Mouse (Mus musculus) forebrain, embryonic 12.5 days (tissue): ENCODE measurements around the gene Prom1. TPM values are rescaled to one million over a fixed set of nuclear protein-coding genes. Genes with fewer than 3 reads are reported as not detected.

Experiments
- ATAC-seq: fragments of 200-750 bp; cut with Nextera tagmentation; 2 replicates; pipeline ENCODE4 v1.8.0; 2017; ENCODE audit warnings: moderate TSS enrichment; ENCODE audit not compliant: low FRiP score
- H3K27ac ChIP-seq: fragments of 300-500 bp; sonication (generic); 2 replicates; pipeline ENCODE4 v1.5.1; 2016; ENCODE audit warnings: mild to moderate bottlenecking
- H3K27me3 ChIP-seq: fragments of 300-500 bp; sonication (generic); 2 replicates; pipeline ENCODE4 v1.6.1; 2016; ENCODE audit warnings: mild to moderate bottlenecking
- H3K36me3 ChIP-seq: fragments of 300-500 bp; sonication (generic); replicated peaks from 2 replicates; pipeline ENCODE4 v1.6.1; 2016; ENCODE audit warnings: mild to moderate bottlenecking
- H3K4me1 ChIP-seq: fragments of 300-500 bp; sonication (generic); 2 replicates; pipeline ENCODE4 v1.6.1; 2016
- H3K4me2 ChIP-seq: fragments of 300-500 bp; sonication (generic); 2 replicates; pipeline ENCODE4 v1.6.1; 2016; ENCODE audit warnings: mild to moderate bottlenecking, moderate library complexity
- H3K4me3 ChIP-seq: fragments of 300-500 bp; sonication (generic); replicated peaks from 2 replicates; pipeline ENCODE4 v1.5.1; 2016; ENCODE audit warnings: mild to moderate bottlenecking
- H3K9ac ChIP-seq: fragments of 300-500 bp; sonication (generic); 2 replicates; pipeline ENCODE4 v1.6.1; 2016; ENCODE audit warnings: mild to moderate bottlenecking
- H3K9me3 ChIP-seq: fragments of 300-500 bp; sonication (generic); 2 replicates; pipeline ENCODE4 v1.6.1; 2016
- WGBS: fragments of 180-500 bp; shearing (Covaris S2); methylation state at CpG from one replicate; pipeline ENCODE4 v1.1.7; 2016; 5-methylcytosine and 5-hydroxymethylcytosine counted together
- polyA plus RNA-seq: library from polyadenylated mRNA; unstranded; fragments of >200 nt; fragmentation: Nextera tagmentation; extraction: Ambion mirVana; gene quantifications from 2 replicates; pipeline ENCODE4 v1.2.1, GENCODE M21; 2016

Gene Prom1
- polyA plus RNA-seq, 1 experiment from 2014 or later: 109 TPM

DNA sequence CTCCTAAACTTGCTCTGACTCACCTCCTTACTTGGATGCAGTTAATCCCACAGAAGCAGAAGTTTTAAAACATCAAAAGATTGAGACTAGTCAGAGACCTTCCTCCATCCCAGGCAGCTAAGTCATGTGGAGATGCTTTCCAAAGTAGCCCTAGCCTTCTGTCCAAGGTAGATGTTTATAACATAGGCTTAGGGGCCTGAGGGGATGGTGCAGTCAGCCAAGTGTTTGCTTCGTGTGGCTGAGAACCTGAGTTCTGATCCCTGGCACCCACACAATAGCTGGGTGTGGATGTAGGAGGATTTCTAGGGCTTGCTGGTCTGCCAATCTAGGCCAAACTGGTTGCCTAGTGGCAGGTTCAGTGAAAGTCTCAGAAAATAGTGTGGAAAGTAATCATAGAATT lies 148.6 kb downstream of the Prom1 start:
- Histone ChIP-seq H3K4me3 (no peak overlapping the region), H3K9ac (no peak overlapping the region), H3K4me2 (no peak overlapping the region), H3K4me1 (peaks cover 6% of the 10 kb centered on the region), H3K27ac (no peak overlapping the region), H3K27me3 (no peaks in the 10 kb centered on the region), H3K9me3 (no peaks in the 10 kb centered on the region), H3K36me3 (no peaks in the 10 kb centered on the region)
- no peak for ATAC-seq
- 77% methylated on average over 1 of the region's 1 CpGs for WGBS

GRCm38 (mm10) chr5:43948748-43949275 lies 153.0 kb downstream of the Prom1 start:
- 1% methylated on average over 8 of the region's 8 CpGs for WGBS
- Histone ChIP-seq H3K36me3 (no peaks in the 10 kb centered on the region), H3K4me3 (no peak overlapping the region), H3K27me3 (no peaks in the 10 kb centered on the region), H3K9me3 (no peaks in the 10 kb centered on the region), H3K4me2 (peak overlapping the region; percentile 75), H3K27ac (no peak overlapping the region), H3K4me1 (peaks cover 14% of the 10 kb centered on the region), H3K9ac (no peak overlapping the region)
- peak; percentile 39 for ATAC-seq

DNA sequence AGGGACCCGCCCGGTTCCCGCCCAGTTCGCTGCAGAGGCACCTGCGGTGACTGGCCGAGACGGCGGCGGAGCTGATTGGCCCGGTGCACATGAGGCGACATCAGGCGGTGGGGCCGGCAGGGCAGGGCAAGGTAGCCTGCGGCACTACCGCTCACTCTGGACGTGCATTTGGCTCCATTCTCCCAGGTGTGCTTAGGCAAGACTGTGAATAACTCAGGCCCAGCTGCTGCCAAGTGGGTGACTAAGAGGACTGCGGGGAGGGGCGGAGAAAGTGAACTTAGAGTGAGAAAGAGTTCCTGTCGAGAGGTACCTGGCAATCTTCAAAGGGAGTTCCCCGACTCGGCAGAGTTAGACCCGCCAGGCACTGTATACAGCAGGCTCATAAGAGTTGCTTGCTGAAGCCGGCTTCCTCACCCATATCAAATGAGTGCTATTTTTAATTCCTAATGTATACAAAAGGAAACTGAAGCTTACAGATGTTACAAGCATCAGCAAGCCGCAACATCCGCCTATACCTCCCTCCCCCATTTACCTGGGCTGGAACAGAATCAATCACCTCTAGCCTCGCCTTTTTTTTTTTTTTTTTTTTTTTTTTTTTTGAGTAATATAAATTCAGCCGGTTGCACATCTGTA lies 153.6 kb downstream of the Prom1 start:
- H3K27ac ChIP-seq: no peak overlapping the region
- no peaks in the 10 kb centered on the region for H3K9me3 ChIP-seq
- H3K36me3 ChIP-seq: no peaks in the 10 kb centered on the region
- peak overlapping the region; percentile 75 for H3K4me2 ChIP-seq
- 3% methylated on average over 27 of the region's 27 CpGs for WGBS
- no peaks in the 10 kb centered on the region for H3K27me3 ChIP-seq
- ATAC-seq: peak; percentile 89
- H3K9ac ChIP-seq: peak overlapping the region; percentile 38; the same call in 1 of the 2 replicates
- H3K4me1 ChIP-seq: peaks cover 14% of the 10 kb centered on the region
- H3K4me3 ChIP-seq: peak overlapping the region; percentile 34

GRCm38 (mm10) chr5:43947330-43947977 lies 154.4 kb downstream of the Prom1 start:
- Histone ChIP-seq H3K36me3 (no peaks in the 10 kb centered on the region), H3K27me3 (no peaks in the 10 kb centered on the region), H3K4me1 (peaks cover 14% of the 10 kb centered on the region), H3K9ac (no peak overlapping the region), H3K4me3 (peak overlapping the region; percentile 34; the same call in 1 of the 2 replicates), H3K4me2 (peak overlapping the region; percentile 75), H3K27ac (no peak overlapping the region), H3K9me3 (no peaks in the 10 kb centered on the region)
- ATAC-seq: 0 out of 2 replicates have a peak, but pooled peaks have one; percentile 52
- WGBS: 37% methylated on average over 9 of the region's 9 CpGs

Other genes starting within 250 kb of the Prom1 start
- 3.5 and 3.7 TPM in 2 replicates for gene Cd38, start 233.5 kb downstream of the Prom1 start, polyA plus RNA-seq
- 1.3 TPM in 1 of 2 replicates, not detected in the other for gene Gm7879, start 188.9 kb downstream of the Prom1 start, polyA plus RNA-seq
- 0.35 and 1.0 TPM in 2 replicates for gene Fgfbp1, start 120.3 kb downstream of the Prom1 start, polyA plus RNA-seq
- gene Tapt1, start 124.6 kb upstream of the Prom1 start, polyA plus RNA-seq: 30.3 and 31.6 TPM in 2 replicates